Mouse (Mus musculus) neural tube, embryonic 15.5 days (tissue): ENCODE results near the gene Mapk7. TPM values are rescaled to one million over a fixed set of nuclear protein-coding genes. Genes with fewer than 3 reads are reported as not detected.

Experiments
- ATAC-seq: fragments of 200-750 bp; cut with Nextera tagmentation; 2 replicates; pipeline ENCODE4 v1.8.0; 2017; ENCODE audit warnings: mild to moderate bottlenecking, moderate TSS enrichment, moderate library complexity; ENCODE audit not compliant: low FRiP score
- H3K27ac ChIP-seq: fragments of 300-500 bp; sonication (generic); replicated peaks from 2 replicates; pipeline ENCODE4 v1.5.1; 2015; ENCODE audit warnings: mild to moderate bottlenecking, inconsistent platforms
- H3K27me3 ChIP-seq: fragments of 300-500 bp; sonication (generic); replicated peaks from 2 replicates; pipeline ENCODE4 v1.6.1; 2015; ENCODE audit warnings: inconsistent platforms
- H3K36me3 ChIP-seq: fragments of 300-500 bp; sonication (generic); 2 replicates; pipeline ENCODE4 v1.6.1; 2015; ENCODE audit warnings: inconsistent platforms
- H3K4me1 ChIP-seq: fragments of 300-500 bp; sonication (generic); 2 replicates; pipeline ENCODE4 v1.6.1; 2015; ENCODE audit warnings: inconsistent platforms
- H3K4me2 ChIP-seq: fragments of 300-500 bp; sonication (generic); 2 replicates; pipeline ENCODE4 v1.6.1; 2015; ENCODE audit warnings: inconsistent platforms, mild to moderate bottlenecking, moderate library complexity
- H3K4me3 ChIP-seq: fragments of 300-500 bp; sonication (generic); replicated peaks from 2 replicates; pipeline ENCODE4 v1.5.1; 2015; ENCODE audit warnings: mild to moderate bottlenecking, inconsistent platforms
- H3K9ac ChIP-seq: fragments of 300-500 bp; sonication (generic); replicated peaks from 2 replicates; pipeline ENCODE4 v1.6.1; 2015; ENCODE audit warnings: mild to moderate bottlenecking, inconsistent platforms
- H3K9me3 ChIP-seq: fragments of 300-500 bp; sonication (generic); replicated peaks from 2 replicates; pipeline ENCODE4 v1.6.1; 2016; ENCODE audit warnings: inconsistent platforms
- WGBS: fragments of 180-500 bp; shearing (Covaris S2); methylation state at CpG from one replicate; pipeline ENCODE4 v1.1.7; 2015; ENCODE audit warnings: mixed read lengths; 5-methylcytosine and 5-hydroxymethylcytosine counted together
- polyA plus RNA-seq: library from polyadenylated mRNA; unstranded; fragments of >200 nt; fragmentation: Nextera tagmentation; extraction: Ambion mirVana; gene quantifications from 2 replicates; pipeline ENCODE4 v1.2.1, GENCODE M21; 2015

Mapk7 gene
- polyA plus RNA-seq, 1 experiment from 2014 or later: 67.7 TPM

DNA sequence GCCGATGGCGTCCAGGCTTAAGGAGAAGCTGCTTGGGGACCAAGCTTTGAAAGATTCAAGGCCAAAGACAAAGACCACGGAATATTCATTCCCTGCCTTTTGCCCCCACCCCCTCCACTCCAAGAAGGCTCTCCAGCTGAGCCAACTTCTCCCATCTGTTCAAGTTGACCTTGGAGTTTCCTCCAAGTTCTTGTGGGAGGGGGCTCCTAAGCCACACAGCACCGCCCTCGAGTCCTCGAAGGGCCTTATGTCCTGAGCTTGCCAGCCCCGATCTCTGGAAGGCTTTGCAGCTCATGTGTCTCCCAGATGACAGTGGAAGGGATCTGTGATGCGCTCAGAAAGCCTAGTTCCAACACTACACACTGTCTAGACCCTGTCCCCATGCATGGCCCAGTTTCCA, 46.9 kb downstream of the Mapk7 start:
- ATAC-seq: no peak
- Histone ChIP-seq H3K9ac (no peak overlapping the region), H3K4me1 (peaks cover 15% of the 10 kb centered on the region), H3K27ac (no peak overlapping the region), H3K4me2 (no peak overlapping the region), H3K4me3 (no peak overlapping the region), H3K27me3 (no peaks in the 10 kb centered on the region), H3K9me3 (no peaks in the 10 kb centered on the region), H3K36me3 (no peaks in the 10 kb centered on the region)
- 85% methylated on average over 8 of the region's 8 CpGs for WGBS

DNA sequence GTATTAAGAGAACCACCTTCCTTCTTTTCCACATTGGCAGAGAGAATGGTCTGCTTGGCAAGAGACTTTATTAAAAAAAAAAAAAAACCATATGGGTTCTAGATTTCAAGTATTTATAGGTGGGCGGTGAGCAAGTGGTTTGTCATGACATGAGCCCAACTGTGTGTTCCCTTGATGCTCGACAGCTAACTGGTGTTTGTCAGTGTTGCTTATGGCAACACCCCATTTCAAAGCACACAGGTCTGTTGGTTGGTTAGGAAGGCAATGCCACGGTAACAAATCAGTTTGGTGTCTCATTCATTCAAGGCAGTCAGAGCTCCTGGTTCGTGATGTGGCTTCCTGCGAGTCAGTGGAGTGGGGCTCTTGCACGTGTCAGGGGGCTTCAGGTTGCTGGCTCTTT, 50.4 kb downstream of the Mapk7 start:
- H3K27me3 ChIP-seq: no peaks in the 10 kb centered on the region
- ATAC-seq: no peak
- no peak overlapping the region for H3K9ac ChIP-seq
- H3K27ac ChIP-seq: no peak overlapping the region
- H3K36me3 ChIP-seq: no peaks in the 10 kb centered on the region
- H3K9me3 ChIP-seq: no peaks in the 10 kb centered on the region
- no peak overlapping the region for H3K4me2 ChIP-seq
- 85% methylated on average over 6 of the region's 6 CpGs for WGBS
- H3K4me3 ChIP-seq: no peak overlapping the region
- H3K4me1 ChIP-seq: peaks cover 5% of the 10 kb centered on the region

- Histone ChIP-seq H3K4me3 (no peak overlapping the region), H3K4me2 (no peak overlapping the region), H3K9ac (no peak overlapping the region), H3K36me3 (no peaks in the 10 kb centered on the region), H3K9me3 (no peaks in the 10 kb centered on the region), H3K27me3 (no peaks in the 10 kb centered on the region), H3K27ac (no peak overlapping the region), H3K4me1 (no peaks in the 10 kb centered on the region)
- 82% methylated on average over 7 of the region's 7 CpGs for WGBS
- no peak for ATAC-seq
Observed at GRCm38 (mm10) chr11:61441670-61442069, 52.5 kb downstream of the Mapk7 start.

DNA sequence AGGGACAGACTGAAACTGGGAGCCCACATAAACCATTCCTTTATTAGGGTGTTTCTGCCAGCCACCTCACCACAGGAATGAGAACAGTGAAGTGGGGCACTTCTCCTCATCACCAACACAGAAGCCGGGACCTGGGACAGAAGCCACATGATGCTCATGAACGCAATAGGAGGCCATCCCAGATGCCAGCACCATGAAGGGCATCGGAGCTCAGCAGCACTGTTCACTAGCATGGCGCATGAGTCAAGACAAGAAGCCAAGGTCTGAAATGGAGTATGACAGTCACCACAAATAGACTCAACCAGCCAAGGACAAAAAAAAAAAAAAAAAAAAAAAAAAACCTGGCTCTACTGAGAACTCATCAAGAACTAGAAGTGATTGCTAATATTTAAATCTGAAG, 53.8 kb downstream of the Mapk7 start:
- H3K36me3 ChIP-seq: no peaks in the 10 kb centered on the region
- H3K27ac ChIP-seq: no peak overlapping the region
- no peak overlapping the region for H3K9ac ChIP-seq
- no peak overlapping the region for H3K4me2 ChIP-seq
- no peak overlapping the region for H3K4me3 ChIP-seq
- ATAC-seq: no peak
- peaks cover 7% of the 10 kb centered on the region for H3K4me1 ChIP-seq
- H3K27me3 ChIP-seq: no peaks in the 10 kb centered on the region
- H3K9me3 ChIP-seq: no peaks in the 10 kb centered on the region
- WGBS: over 99% methylated on average over 4 of the region's 4 CpGs

DNA sequence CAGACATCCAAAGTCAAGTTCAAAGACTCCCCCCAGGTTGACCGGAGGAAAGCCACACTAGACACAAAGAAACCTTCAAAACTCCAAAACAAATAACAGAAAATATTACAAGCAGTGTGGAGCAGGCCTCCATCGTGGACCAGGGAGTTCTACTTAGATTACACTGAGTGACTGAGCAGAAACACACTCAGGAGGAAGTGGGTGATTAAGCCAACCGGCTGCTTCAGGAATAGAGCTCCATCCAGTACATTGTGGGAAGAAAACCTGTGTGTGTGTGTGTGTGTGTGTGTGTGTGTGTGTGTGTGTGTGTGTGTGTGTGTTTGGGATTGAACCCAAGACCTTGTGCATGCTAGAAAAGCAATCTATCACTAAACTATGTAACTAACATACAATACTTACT, 55.0 kb downstream of the Mapk7 start:
- Histone ChIP-seq H3K36me3 (no peaks in the 10 kb centered on the region), H3K27me3 (no peaks in the 10 kb centered on the region), H3K9ac (no peak overlapping the region), H3K4me2 (no peak overlapping the region), H3K4me3 (no peak overlapping the region), H3K27ac (no peak overlapping the region), H3K9me3 (no peaks in the 10 kb centered on the region), H3K4me1 (peaks cover 15% of the 10 kb centered on the region)
- no peak for ATAC-seq
- 76% methylated on average over 3 of the region's 3 CpGs for WGBS

Other genes with a start within 250 kb of the Mapk7 start
- 28.5 and 32.1 TPM in 2 replicates for gene Aldh3a2, start 226.9 kb downstream of the Mapk7 start, polyA plus RNA-seq
- 0.11 TPM in 1 of 2 replicates, not detected in the other for gene Slc47a2, start 151.5 kb downstream of the Mapk7 start, polyA plus RNA-seq
- gene Slc47a1, start 116.1 kb downstream of the Mapk7 start, polyA plus RNA-seq: 0.35 and 0.47 TPM in 2 replicates
- 24.1 and 32.9 TPM in 2 replicates for gene Rnf112, start 40.3 kb downstream of the Mapk7 start, polyA plus RNA-seq
- 48.3 and 73.6 TPM in 2 replicates for gene Mfap4, start 9.0 kb downstream of the Mapk7 start, polyA plus RNA-seq
- gene B9d1, start 10.7 kb upstream of the Mapk7 start, polyA plus RNA-seq: 28.6 and 31.2 TPM in 2 replicates
- gene Epn2, start 85.3 kb upstream of the Mapk7 start, polyA plus RNA-seq: 55.7 and 60.1 TPM in 2 replicates
- gene Grap, start 158.9 kb upstream of the Mapk7 start, polyA plus RNA-seq: 9.4 and 14.4 TPM in 2 replicates
- gene Fam83g, start 189.7 kb upstream of the Mapk7 start, polyA plus RNA-seq: 0.27 and 1.1 TPM in 2 replicates
- not detected in 2 replicates for gene Slc5a10, start 226.4 kb upstream of the Mapk7 start, polyA plus RNA-seq